Mouse (Mus musculus) spleen, adult 2 months (tissue): Measurements from ENCODE around the gene Gm3435. TPM values are rescaled to one million over a fixed set of nuclear protein-coding genes. Genes with fewer than 3 reads are reported as not detected.
A peak's percentile ranks its signal among the peaks of the same experiment; 100 is the strongest.

Experiments
- DNase-seq, 2 experiments: peaks; one replicate each; pipeline versions ENCODE4 v3.0.0 to v3.0.0-alpha.2; 2012 to 2021; ENCODE audit warnings: low spot score in 2 of 2, low read depth in 1 of 2
- H3K27ac ChIP-seq: fragments of 200-500 bp; 2 replicates; pipeline ENCODE4 v1.5.1; 2012; ENCODE audit warnings: low read length, inconsistent platforms; ENCODE audit not compliant: insufficient read depth
- H3K27me3 ChIP-seq: fragments of 200-500 bp; 2 replicates; pipeline ENCODE4 v1.6.1; 2012; ENCODE audit warnings: mild to moderate bottlenecking, moderate library complexity, low read length, inconsistent platforms; ENCODE audit not compliant: control insufficient read depth, insufficient read depth
- H3K36me3 ChIP-seq: fragments of 200-500 bp; 2 replicates; pipeline ENCODE4 v1.6.1; 2012; ENCODE audit warnings: mild to moderate bottlenecking, low read length, inconsistent platforms; ENCODE audit not compliant: control insufficient read depth, insufficient read depth
- H3K4me1 ChIP-seq: fragments of 200-500 bp; 2 replicates; pipeline ENCODE4 v1.6.1; 2011; ENCODE audit warnings: inconsistent platforms; ENCODE audit not compliant: control insufficient read depth, insufficient read depth, insufficient read length
- H3K4me3 ChIP-seq: fragments of 200-500 bp; 2 replicates; pipeline ENCODE4 v1.5.1; 2011; ENCODE audit warnings: mild to moderate bottlenecking, inconsistent platforms; ENCODE audit not compliant: insufficient read depth, insufficient read length; ENCODE audit errors: extremely low read depth
- CTCF ChIP-seq: fragments of 200-500 bp; IDR thresholded peaks from 2 replicates; pipeline ENCODE4 v1.5.1; 2011; ENCODE audit warnings: mild to moderate bottlenecking, inconsistent platforms; ENCODE audit not compliant: insufficient read depth, insufficient read length, insufficient replicate concordance; ENCODE audit errors: extremely low read depth
- POLR2A ChIP-seq: fragments of 200-500 bp; IDR thresholded peaks from 2 replicates; pipeline ENCODE4 v1.6.1; 2011; ENCODE audit warnings: low read depth, low read length, inconsistent platforms
- WGBS: fragments of 180-500 bp; shearing (Covaris S2); methylation state at CpG from one replicate; pipeline ENCODE4 v1.1.7; 2018; 5-methylcytosine and 5-hydroxymethylcytosine counted together
- polyA plus RNA-seq: library from polyadenylated mRNA; depleted of rRNA; stranded (reverse); fragments of >200 nt; gene quantifications from 2 replicates; pipeline ENCODE4 v1.2.3, GENCODE M21; 2012; rRNA removed

Gm3435 gene
- polyA plus RNA-seq, 1 experiment = 0.67 TPM

DNA sequence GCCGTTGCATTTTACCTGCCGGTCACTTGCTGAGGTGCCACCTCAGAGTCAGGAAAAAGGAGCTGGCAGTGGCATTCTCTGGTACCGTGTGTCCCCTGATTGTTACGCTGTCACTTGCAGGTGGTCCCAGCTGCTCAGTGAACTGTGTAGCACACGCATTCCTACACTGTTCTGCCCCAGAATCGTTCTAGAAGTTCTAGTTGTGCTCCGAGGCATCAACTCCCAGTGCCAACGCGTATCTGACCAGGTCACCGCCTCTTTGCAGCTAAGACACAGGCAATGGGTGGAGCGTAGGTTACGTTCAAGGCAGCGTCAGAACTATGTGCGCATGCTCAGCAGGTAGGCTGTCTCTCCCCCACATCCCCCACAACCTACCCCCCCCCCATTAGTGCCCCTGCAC is 49.7 kb downstream of the Gm3435 start:
- Histone ChIP-seq H3K27me3 (no peaks in the 10 kb centered on the region), H3K36me3 (peaks cover 34% of the 10 kb centered on the region), H3K4me3 (no peak overlapping the region), H3K27ac (no peak overlapping the region), H3K4me1 (no peaks in the 10 kb centered on the region)
- DNase-seq = no peak
- TF ChIP-seq POLR2A = no peak
- no peak for TF ChIP-seq CTCF
- 94% methylated on average over 14 of the region's 14 CpGs for WGBS

DNA sequence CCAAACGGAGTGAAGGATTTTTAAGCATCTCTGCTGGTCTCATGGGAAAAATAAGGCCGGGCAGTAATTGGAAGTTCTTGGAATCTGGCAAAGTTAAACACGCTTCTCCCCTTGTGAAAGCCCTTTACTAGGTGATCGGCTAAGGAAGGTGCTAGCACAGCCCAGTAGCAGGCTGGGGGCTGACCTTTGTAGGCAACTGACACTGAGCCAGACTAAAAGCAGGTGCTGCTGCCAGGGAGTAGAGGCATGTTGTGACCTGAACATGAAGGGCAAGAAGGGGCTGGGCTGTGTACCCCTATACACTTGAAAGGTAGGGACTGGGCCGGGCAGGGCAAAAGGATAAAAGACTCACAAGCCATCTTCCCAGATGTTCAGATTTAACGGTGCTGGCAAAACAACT is 50.4 kb downstream of the Gm3435 start:
- TF ChIP-seq CTCF (no peak), POLR2A (no peak)
- no peaks in the 10 kb centered on the region for H3K4me1 ChIP-seq
- H3K4me3 ChIP-seq = no peak overlapping the region
- peaks cover 34% of the 10 kb centered on the region for H3K36me3 ChIP-seq
- no peak overlapping the region for H3K27ac ChIP-seq
- 94% methylated on average over 6 of the region's 6 CpGs for WGBS
- H3K27me3 ChIP-seq = no peaks in the 10 kb centered on the region
- no peak for DNase-seq

DNA sequence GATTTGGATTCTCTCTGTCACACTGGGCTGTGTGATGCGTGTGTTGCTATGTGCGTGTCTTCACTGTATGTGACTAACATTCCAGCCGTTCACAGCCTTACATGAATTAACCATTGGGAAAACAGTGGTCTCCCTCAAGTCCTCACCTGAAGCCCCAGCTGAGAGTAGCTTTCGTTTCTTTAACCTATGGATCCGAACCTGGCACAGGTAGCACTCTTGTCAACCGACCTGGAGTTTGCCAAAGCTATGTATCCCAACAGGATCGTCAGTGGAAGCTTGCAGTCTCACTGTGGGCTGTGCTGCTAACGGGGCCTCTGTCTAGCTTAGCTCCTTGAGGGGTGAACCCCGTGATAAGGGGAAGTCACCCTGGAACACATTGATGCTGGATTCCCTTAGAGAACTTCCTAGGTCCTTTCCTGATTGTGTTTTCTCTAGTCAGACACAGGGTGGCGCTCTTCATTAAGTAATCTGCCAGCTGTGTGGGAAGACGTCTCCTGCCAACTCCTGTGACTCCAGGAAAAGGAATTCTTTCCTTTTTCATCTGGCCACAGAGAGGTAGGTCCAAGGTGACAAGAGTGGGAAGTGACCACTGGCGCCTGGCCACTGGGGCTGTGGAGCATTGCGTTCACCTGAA is 55.5 kb downstream of the Gm3435 start:
- WGBS = 52% methylated on average over 13 of the region's 13 CpGs
- DNase-seq = no peak
- H3K4me3 ChIP-seq = no peak overlapping the region
- H3K36me3 ChIP-seq = peaks cover 9% of the 10 kb centered on the region; the same call in 1 of the 2 replicates
- TF ChIP-seq CTCF (peak; percentile 24; the same call in 1 of the 2 replicates), POLR2A (no peak)
- H3K27ac ChIP-seq = no peak overlapping the region
- no peaks in the 10 kb centered on the region; the same call in 1 of the 2 replicates for H3K4me1 ChIP-seq
- no peaks in the 10 kb centered on the region for H3K27me3 ChIP-seq

DNA sequence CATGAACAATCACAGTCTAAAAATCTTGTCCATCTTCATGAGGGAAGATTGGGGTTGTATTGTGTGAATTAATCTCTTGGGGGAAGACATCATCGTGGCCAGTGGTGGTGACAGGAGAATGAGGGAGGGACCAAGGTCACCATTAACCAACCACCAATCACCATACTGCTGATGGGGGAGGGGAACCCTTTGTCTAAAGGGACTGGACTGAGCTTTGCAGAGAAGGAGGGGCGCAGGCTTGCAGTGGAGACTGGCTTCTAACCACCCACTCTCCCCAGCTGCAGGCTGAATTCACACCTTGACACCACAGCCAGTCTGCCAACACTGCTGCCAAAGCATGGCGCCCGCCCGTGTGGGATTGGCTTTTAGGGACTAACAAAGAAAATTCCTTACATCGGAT is 56.1 kb downstream of the Gm3435 start:
- TF ChIP-seq POLR2A = no peak
- no peak for TF ChIP-seq CTCF
- Histone ChIP-seq H3K27me3 (no peaks in the 10 kb centered on the region), H3K4me3 (no peak overlapping the region), H3K4me1 (no peaks in the 10 kb centered on the region; the same call in 1 of the 2 replicates), H3K27ac (no peak overlapping the region), H3K36me3 (peaks cover 9% of the 10 kb centered on the region; the same call in 1 of the 2 replicates)
- 74% methylated on average over 6 of the region's 6 CpGs for WGBS
- no peak for DNase-seq

DNA sequence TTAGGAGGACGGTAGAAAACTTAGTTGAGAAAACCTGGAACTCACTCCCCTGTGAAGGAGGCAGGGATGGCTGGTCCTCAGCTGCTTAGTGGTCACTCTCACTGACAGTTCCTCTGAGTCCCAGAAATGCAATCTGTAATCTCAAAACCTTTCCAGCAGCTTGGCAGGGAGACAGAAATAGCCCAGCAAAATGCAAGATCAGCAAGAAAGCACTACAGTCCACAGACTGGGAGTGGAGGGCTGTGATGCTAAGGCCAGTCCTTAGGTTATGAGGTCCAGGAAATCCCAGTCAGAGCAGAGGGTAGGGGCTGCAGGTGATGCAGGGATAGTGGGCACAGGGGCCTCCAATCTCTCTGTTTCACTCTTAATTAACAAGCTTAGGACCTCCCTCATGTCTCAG is 56.9 kb downstream of the Gm3435 start:
- H3K36me3 ChIP-seq = peaks cover 5% of the 10 kb centered on the region; the same call in 1 of the 2 replicates
- TF ChIP-seq CTCF (no peak), POLR2A (no peak)
- no peak overlapping the region for H3K27ac ChIP-seq
- H3K27me3 ChIP-seq = no peaks in the 10 kb centered on the region
- DNase-seq = no peak
- 90% methylated on average over 1 of the region's 1 CpGs for WGBS
- H3K4me1 ChIP-seq = no peaks in the 10 kb centered on the region; the same call in 1 of the 2 replicates
- H3K4me3 ChIP-seq = no peak overlapping the region

DNA sequence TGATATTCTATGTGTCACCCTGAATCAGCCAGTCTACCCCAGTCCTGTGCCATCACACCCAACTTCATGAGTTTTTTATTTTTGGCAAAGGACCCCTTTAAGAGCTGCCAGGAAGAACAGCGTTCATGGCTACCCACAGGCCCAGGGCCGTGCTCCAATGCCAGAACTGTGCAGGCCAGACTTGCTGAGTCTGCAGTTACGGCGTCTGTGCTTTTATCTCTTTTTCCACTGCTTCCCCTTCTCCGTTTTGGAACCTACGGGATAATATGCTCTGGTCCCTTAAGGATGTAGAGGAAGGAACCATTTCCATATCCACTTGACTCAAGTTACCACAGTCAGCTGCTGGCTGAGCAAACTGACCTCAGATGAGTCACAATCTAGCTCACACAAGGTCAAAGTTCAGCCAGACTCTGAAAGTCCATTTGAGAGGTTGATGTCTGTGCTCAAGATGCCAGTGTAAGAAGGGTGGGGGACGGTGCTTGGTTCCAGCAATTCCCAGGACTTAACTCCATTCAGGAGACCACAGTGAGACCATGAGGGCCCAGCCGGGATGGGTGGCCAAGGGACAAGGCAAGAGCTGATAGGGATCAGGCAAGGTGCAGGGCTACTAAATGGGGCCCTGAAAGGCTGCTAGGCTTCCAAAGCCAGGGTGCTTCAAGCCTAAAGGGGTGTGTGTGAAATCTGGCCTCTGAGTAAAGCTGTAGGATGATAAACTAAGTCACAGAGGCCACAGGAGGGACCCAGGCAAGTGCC is 58.2 kb downstream of the Gm3435 start:
- DNase-seq = no peak
- 0 out of 2 replicates have a peak overlapping the region, but pooled peaks have one; percentile 15 for H3K27ac ChIP-seq
- H3K27me3 ChIP-seq = no peaks in the 10 kb centered on the region
- H3K4me3 ChIP-seq = no peak overlapping the region
- H3K4me1 ChIP-seq = no peaks in the 10 kb centered on the region; the same call in 1 of the 2 replicates
- peaks cover 2% of the 10 kb centered on the region; the same call in 1 of the 2 replicates for H3K36me3 ChIP-seq
- 81% methylated on average over 8 of the region's 8 CpGs for WGBS
- TF ChIP-seq POLR2A (no peak), CTCF (no peak)

DNA sequence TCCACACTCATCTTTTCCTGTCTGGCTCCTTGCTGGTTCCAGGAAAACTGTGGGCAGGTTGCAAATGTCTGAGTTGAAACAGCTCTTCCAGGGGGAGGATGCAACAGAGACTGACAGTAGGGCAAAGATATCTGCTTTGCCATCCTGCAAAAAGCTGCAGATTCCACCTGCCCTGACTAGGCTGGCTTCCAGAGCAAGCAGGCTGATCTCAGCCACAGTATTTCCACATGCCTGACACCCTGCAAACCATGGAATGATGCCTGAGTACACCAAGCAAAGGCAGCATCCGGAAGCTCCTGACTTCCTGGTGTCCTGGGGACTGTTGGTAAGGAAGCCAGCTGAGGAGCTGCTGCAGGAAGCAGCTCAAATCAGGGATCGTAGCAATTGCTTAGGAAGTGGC is 59.1 kb downstream of the Gm3435 start:
- H3K36me3 ChIP-seq = no peaks in the 10 kb centered on the region
- TF ChIP-seq POLR2A = no peak

More for the DNA sequence above, 59.1 kb downstream of the Gm3435 start:
- Histone ChIP-seq H3K27ac (no peak overlapping the region), H3K27me3 (no peaks in the 10 kb centered on the region), H3K4me3 (no peak overlapping the region), H3K4me1 (no peaks in the 10 kb centered on the region; the same call in 1 of the 2 replicates)
- WGBS = 69% methylated on average over 2 of the region's 2 CpGs
- DNase-seq = no peak

Other genes starting within 250 kb of the Gm3435 start
- gene Wdr27, start 67.0 kb upstream of the Gm3435 start, polyA plus RNA-seq = 0.65 and 0.81 TPM in 2 replicates
- 9.9 and 11.6 TPM in 2 replicates for gene 1600012H06Rik, start 67.0 kb upstream of the Gm3435 start, polyA plus RNA-seq
- gene Phf10, start 48.9 kb upstream of the Gm3435 start, polyA plus RNA-seq = 9.7 and 10.9 TPM in 2 replicates
- 9.8 and 13.9 TPM in 2 replicates for gene 9030025P20Rik, start 31.7 kb upstream of the Gm3435 start, polyA plus RNA-seq
- gene Gm3417, start 31.4 kb upstream of the Gm3435 start, polyA plus RNA-seq = 0.16 TPM in 1 of 2 replicates, not detected in the other
- 32.4 and 43.1 TPM in 2 replicates for gene Ermard, start 31.0 kb downstream of the Gm3435 start, polyA plus RNA-seq
- not detected in 2 replicates for gene Tcte3, start 31.3 kb downstream of the Gm3435 start, polyA plus RNA-seq
- 0.78 and 0.99 TPM in 2 replicates for gene Gm3448, start 31.4 kb downstream of the Gm3435 start, polyA plus RNA-seq